Mouse (Mus musculus) lung, postnatal 14 days (tissue): ENCODE measurements around the gene Fer1l4.

Experiments used
- DNase-seq: peaks from one replicate; pipeline ENCODE4 v3.0.0; 2021

Fer1l4 gene

GRCm38 (mm10) chr2:156052816-156053215 lies at the start of gene Fer1l4:
Gene Fer1l4 (minus strand): TSS chr2:156052947.
- DNase-seq, result no peak

DNA sequence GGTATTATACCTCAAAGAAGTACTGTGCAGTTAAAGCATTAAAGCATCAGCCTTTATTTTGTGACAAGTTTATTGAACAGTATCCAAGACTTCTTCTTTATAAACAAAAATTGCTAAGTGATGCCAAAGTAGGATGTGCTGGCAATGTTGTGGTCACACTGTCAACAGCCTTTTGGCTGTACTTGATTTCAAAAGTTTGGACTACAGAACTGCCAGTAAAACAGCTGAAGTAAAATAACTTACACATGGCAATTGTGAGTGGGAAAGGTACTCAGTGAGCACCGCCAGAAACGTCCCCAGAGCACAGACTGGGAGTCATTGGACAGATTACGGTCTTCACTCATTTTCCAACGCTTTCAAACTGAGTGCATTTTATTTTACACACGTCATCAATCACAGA lies 39.2 kb upstream of the Fer1l4 start:
- no peak for DNase-seq

- no peak for DNase-seq
These were observed 37.1 kb upstream of the Fer1l4 start for GRCm38 (mm10) chr2:156089799-156090198.

GRCm38 (mm10) chr2:156087391-156088110 lies 34.8 kb upstream of the Fer1l4 start:
- DNase-seq, result no peak

GRCm38 (mm10) chr2:156084541-156084940 lies 31.8 kb upstream of the Fer1l4 start:
- no peak for DNase-seq

GRCm38 (mm10) chr2:156080391-156080790 lies 27.6 kb upstream of the Fer1l4 start:
- no peak for DNase-seq

- DNase-seq, result no peak
These were observed 26.9 kb upstream of the Fer1l4 start for GRCm38 (mm10) chr2:156079674-156080073.

- no peak for DNase-seq
These were observed 26.4 kb upstream of the Fer1l4 start for GRCm38 (mm10) chr2:156079183-156079560.

GRCm38 (mm10) chr2:156078421-156079182 lies 25.9 kb upstream of the Fer1l4 start:
- no peak for DNase-seq

- no peak for DNase-seq
These were observed 24.7 kb upstream of the Fer1l4 start for GRCm38 (mm10) chr2:156077461-156077860.

DNA sequence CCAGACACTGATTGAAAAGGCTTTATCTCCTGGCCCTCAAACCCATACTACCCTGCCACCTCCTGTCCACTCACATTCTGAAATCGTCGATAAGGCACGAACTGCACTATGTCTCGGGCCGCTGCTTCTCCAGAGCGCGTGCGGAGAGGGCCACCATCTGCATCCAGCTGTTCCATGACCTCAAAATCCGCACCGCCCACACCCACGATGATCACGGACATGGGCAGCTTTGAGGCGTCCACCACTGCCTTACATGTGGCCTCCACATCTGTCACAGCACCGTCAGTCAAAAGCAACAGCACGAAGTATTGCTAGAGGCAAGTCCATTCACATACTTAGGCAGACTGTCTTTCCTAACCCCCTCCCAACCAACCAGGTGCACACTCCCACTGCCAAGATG lies 21.0 kb upstream of the Fer1l4 start:
- DNase-seq, result peak; percentile 38

DNA sequence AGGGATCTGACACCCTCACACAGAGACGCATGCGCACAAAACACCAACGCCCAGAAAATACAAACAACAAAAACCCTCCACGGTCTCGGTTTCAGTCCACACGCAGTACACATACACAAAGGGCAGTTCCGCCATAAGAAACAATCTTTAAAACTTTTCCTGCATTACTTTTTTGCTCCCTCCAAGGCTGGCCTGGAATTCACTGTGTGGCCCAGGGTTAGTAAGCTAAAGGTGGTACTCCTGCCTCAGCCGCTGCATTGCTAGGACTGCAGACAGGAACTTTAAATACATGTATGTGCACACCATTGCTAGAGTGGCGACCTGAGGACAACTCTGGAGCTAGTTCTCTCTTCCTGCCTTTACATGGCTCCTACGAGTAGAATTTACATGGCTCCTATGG lies 18.5 kb upstream of the Fer1l4 start:
- no peak for DNase-seq

GRCm38 (mm10) chr2:156067916-156068315 lies 15.2 kb upstream of the Fer1l4 start:
- no peak for DNase-seq

GRCm38 (mm10) chr2:156066126-156066525 lies 13.4 kb upstream of the Fer1l4 start:
- DNase-seq, result no peak

GRCm38 (mm10) chr2:156065099-156066041 lies 12.6 kb upstream of the Fer1l4 start, which contains the start of gene Spag4:
Gene Spag4 (plus strand): TSS chr2:156065175.
- DNase-seq, result peak; percentile 74

GRCm38 (mm10) chr2:156047929-156048328 lies 4.8 kb downstream of the Fer1l4 start:
- DNase-seq, result no peak

GRCm38 (mm10) chr2:156042903-156043302 lies 9.8 kb downstream of the Fer1l4 start:
- no peak for DNase-seq

GRCm38 (mm10) chr2:156039390-156039789 lies 13.4 kb downstream of the Fer1l4 start:
- no peak for DNase-seq

DNA sequence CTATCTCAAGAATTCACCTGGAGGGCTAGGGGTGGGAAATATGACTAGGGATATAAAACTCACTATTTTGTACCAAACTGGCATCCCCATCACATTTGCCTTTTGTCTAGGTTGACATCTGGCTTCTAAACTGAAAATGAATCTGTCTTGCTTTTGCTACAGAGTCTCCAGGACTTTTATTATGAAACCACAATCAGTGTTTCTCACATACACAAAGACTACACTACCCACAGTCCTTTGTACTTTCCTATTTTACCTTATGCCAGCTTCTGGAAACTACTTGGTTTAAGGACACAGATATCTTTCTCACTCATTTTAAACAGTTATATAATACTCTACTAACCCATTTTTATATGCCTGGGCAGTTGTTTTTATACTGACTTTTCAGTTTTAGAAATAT lies 27.3 kb downstream of the Fer1l4 start:
- no peak for DNase-seq

GRCm38 (mm10) chr2:156021765-156022164 lies 31.0 kb downstream of the Fer1l4 start:
- DNase-seq, result no peak

DNA sequence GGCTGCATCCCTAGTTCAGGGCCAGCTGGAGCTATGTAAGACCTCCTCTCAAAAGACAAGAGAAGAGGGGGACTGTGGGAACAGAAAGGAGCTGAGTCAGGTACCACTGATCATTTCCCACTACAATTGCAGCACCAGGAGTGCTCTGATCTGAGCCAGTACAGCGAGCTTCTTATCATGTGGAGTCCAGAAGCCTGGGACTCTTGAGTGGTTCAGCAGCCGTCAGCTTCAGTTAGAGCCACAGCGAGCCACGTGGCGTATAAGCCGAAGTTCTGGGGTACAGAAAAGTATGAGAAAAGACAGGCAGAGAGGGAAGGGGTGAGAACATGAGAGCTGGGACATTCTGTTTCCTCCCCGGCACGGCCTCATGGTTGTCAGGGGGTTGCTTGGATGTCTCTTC lies 31.5 kb downstream of the Fer1l4 start:
- no peak for DNase-seq

GRCm38 (mm10) chr2:156018106-156018505 lies 34.6 kb downstream of the Fer1l4 start:
- no peak for DNase-seq

GRCm38 (mm10) chr2:156007888-156008532 lies 44.7 kb downstream of the Fer1l4 start, which contains the start of the genes 6430550D23Rik and Ergic3:
Gene 6430550D23Rik (minus strand): TSS chr2:156007977.
Gene Ergic3 (plus strand): TSS chr2:156008045.
- peak; percentile 98 for DNase-seq
